Mouse (Mus musculus) CH12.LX (cell line): ENCODE data around the gene Grin2a.

ENCODE experiments used
- CTCF ChIP-seq, 2 experiments: IDR thresholded peaks in 1 of 2; conservative IDR thresholded peaks in 1 of 2; 2 replicates each; pipeline ENCODE4 v1.5.1; 2011 to 2012; ENCODE audit warnings: low read depth in 2 of 2, low read length in 2 of 2, improper control_type of control experiment in 1 of 2, inconsistent platforms in 1 of 2, mild to moderate bottlenecking in 1 of 2, moderate library complexity in 1 of 2
- MXI1 ChIP-seq: IDR thresholded peaks from 2 replicates; pipeline ENCODE4 v1.6.1; 2011; ENCODE audit warnings: mild to moderate bottlenecking, low read depth, low read length, improper control_type of control experiment

DNA sequence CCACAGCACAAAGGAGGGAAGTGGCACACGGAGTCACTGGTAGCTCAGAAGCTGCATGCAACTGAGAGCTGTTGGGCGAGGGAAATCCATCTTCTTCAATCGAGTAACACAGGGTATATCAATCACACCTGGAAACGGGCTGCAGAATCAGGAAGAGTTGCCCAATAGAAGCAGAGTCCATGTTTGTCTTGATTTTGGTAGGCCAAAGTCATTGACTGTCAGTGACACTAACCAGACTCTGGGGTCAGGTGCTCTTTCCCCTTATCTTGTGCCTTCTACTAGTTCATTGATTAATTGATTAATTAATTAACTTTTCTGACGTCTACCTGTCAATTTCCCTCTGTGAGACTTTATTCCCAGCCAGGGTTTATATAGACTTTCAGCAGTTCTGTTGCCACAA is 468.1 kb downstream of the Grin2a start:
- TF ChIP-seq CTCF (conservative IDR thresholded peaks at IDR 0.05 in 1 of 2, IDR thresholded peaks at IDR 0.05 in 1 of 2; ENCODE audit: low read depth in 2 of 2, low read length in 2 of 2) (no peak), MXI1 (no peak)
